Mouse (Mus musculus) hindbrain, postnatal 0 days (tissue): Measurements from ENCODE around the gene Pnpla2. TPM values are rescaled to one million over a fixed set of nuclear protein-coding genes. Genes with fewer than 3 reads are reported as not detected.

Experiments
- ATAC-seq: fragments of 200-750 bp; cut with Nextera tagmentation; 2 replicates; pipeline ENCODE4 v1.8.0; 2017; ENCODE audit warnings: mild to moderate bottlenecking, moderate TSS enrichment, moderate library complexity
- DNase-seq: peaks from one replicate; pipeline ENCODE4 v3.0.0-alpha.2; 2015; ENCODE audit warnings: low spot score
- H3K27ac ChIP-seq: fragments of 300-500 bp; sonication (generic); 2 replicates; pipeline ENCODE4 v1.5.1; 2014; ENCODE audit warnings: mild to moderate bottlenecking
- H3K27me3 ChIP-seq: fragments of 300-500 bp; sonication (generic); 2 replicates; pipeline ENCODE4 v1.6.1; 2014; ENCODE audit warnings: low read length, mixed read lengths; ENCODE audit not compliant: insufficient read depth
- H3K36me3 ChIP-seq: fragments of 300-500 bp; sonication (generic); 2 replicates; pipeline ENCODE4 v1.6.1; 2014; ENCODE audit warnings: low read length, mixed read lengths; ENCODE audit not compliant: insufficient read depth
- H3K4me1 ChIP-seq: fragments of 300-500 bp; sonication (generic); 2 replicates; pipeline ENCODE4 v1.6.1; 2014; ENCODE audit warnings: antibody characterized with exemption, low read length, mixed read lengths; ENCODE audit not compliant: insufficient read depth
- H3K4me2 ChIP-seq: fragments of 300-500 bp; sonication (generic); 2 replicates; pipeline ENCODE4 v1.6.1; 2014; ENCODE audit warnings: low read depth, mild to moderate bottlenecking, low read length, moderate library complexity, mixed read lengths
- H3K4me3 ChIP-seq: fragments of 300-500 bp; sonication (generic); 2 replicates; pipeline ENCODE4 v1.5.1; 2014; ENCODE audit warnings: low read length
- H3K9ac ChIP-seq: fragments of 300-500 bp; sonication (generic); replicated peaks from 2 replicates; pipeline ENCODE4 v1.6.1; 2014; ENCODE audit warnings: mild to moderate bottlenecking, low read length, moderate library complexity, mixed read lengths
- H3K9me3 ChIP-seq: fragments of 300-500 bp; sonication (generic); 2 replicates; pipeline ENCODE4 v1.6.1; 2016; ENCODE audit warnings: low read length, mixed read lengths
- CTCF ChIP-seq: IDR thresholded peaks from 2 replicates; pipeline ENCODE4 v1.5.1; 2016; ENCODE audit warnings: antibody characterized with exemption, control low read depth, low read depth
- WGBS: fragments of 180-500 bp; shearing (Covaris S2); extraction: QIAGEN DNeasy Blood & Tissue Kit; methylation state at CpG from one replicate; pipeline ENCODE4 v1.1.7; 2014; 5-methylcytosine and 5-hydroxymethylcytosine counted together
- polyA plus RNA-seq: library from polyadenylated mRNA; unstranded; fragments of >200 nt; fragmentation: Nextera tagmentation; extraction: Ambion mirVana; gene quantifications from 2 replicates; pipeline ENCODE4 v1.2.1, GENCODE M21; 2015
- total RNA-seq: library from RNA; depleted of rRNA; stranded (reverse); fragments of >200 nt; gene quantifications from 2 replicates; pipeline ENCODE4 v1.2.3, GENCODE M21; 2014

Gene Pnpla2
- total and polyA plus RNA-seq, 2 experiments from 2014 or later: 8.5 to 22.4 TPM

DNA sequence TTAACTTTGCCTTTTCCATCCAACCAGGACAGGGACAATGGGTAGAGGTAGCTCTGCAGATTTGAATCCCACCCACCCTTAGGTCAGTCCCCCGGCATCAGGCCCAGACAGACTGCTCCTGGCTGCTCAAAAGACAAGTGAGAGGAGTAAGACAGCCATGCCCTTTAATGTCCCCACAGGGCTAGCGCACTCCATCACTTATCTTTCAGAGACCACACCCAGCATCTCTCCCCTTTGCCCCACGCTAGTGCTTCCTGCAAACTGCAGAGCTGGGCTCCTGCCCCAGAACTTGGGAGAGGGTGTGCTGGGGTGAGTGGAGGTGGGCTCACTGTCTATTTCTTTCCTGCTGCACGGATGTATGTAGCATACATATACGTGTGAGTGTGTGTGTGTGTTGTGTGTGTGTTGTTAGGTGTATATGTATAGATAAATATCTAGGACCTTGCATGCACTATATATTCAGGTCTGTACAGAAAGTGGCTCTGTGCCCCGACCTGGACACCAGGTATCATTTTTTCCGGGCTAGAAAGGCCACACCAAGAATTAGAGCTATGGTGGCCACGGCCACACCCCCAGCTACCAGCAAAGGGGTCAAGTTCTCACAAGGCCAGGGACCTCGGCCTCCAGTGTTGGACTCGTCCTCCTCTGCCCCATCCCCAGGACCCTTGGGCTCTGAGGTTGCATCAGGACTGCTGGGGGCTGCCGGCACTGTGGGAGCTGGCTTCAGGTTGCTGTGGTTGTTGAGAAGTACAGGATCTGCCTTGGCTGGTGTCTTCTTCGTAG lies 27.9 kb upstream of the Pnpla2 start:
- Histone ChIP-seq H3K4me2 (no peak overlapping the region), H3K9ac (no peak overlapping the region), H3K36me3 (peaks cover 14% of the 10 kb centered on the region; the same call in 1 of the 2 replicates), H3K4me1 (no peaks in the 10 kb centered on the region), H3K9me3 (no peaks in the 10 kb centered on the region), H3K27me3 (no peaks in the 10 kb centered on the region), H3K4me3 (no peak overlapping the region), H3K27ac (no peak overlapping the region)
- 87% methylated on average over 12 of the region's 12 CpGs for WGBS
- DNase-seq: no peak
- no peak for ATAC-seq
- TF ChIP-seq CTCF: no peak

DNA sequence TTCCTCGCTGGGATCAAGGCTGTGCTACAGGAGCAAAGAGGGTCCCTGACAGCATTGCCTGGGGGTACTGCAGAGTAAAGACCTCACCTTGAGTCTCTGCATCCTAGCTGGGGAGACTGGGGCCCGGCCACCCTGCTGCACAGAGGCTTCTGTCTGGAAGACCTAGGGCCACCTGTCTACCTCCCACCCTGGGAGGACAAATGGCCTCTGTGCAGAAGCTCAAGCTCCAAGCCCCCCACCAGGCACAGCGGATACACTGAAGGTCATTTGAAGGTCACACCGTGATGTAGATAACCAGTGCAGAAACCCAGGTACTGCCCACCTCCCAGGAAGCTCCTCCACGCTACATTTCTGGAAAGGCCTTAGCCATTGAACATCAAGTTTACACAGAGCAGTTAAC lies 26.3 kb upstream of the Pnpla2 start:
- no peaks in the 10 kb centered on the region for H3K9me3 ChIP-seq
- peak overlapping the region; percentile 88 for H3K27ac ChIP-seq
- H3K36me3 ChIP-seq: peaks cover 16% of the 10 kb centered on the region; the same call in 1 of the 2 replicates
- DNase-seq: peak; percentile 28
- H3K4me1 ChIP-seq: peaks cover 8% of the 10 kb centered on the region; the same call in 1 of the 2 replicates
- 53% methylated on average over 5 of the region's 5 CpGs for WGBS
- peak overlapping the region; percentile 72 for H3K9ac ChIP-seq
- TF ChIP-seq CTCF: no peak
- ATAC-seq: no peak; the same call in 1 of the 2 replicates
- H3K4me2 ChIP-seq: peak overlapping the region; percentile 66
- H3K27me3 ChIP-seq: no peaks in the 10 kb centered on the region
- H3K4me3 ChIP-seq: peak overlapping the region; percentile 46

- TF ChIP-seq CTCF: peak; percentile 16; the same call in 1 of the 2 replicates
- DNase-seq (peak; percentile 90), ATAC-seq (peak; percentile 80)
- H3K27me3 ChIP-seq: no peaks in the 10 kb centered on the region
- H3K4me3 ChIP-seq: peak within 1 kb of the TSS; percentile 46
- peaks cover 11% of the 10 kb centered on the region; the same call in 1 of the 2 replicates for H3K4me1 ChIP-seq
- H3K9ac ChIP-seq: peak within 1 kb of the TSS; percentile 72
- H3K36me3 ChIP-seq: peaks cover 16% of the 10 kb centered on the region; the same call in 1 of the 2 replicates
- H3K9me3 ChIP-seq: no peaks in the 10 kb centered on the region
- H3K4me2 ChIP-seq: peak within 1 kb of the TSS; percentile 66
- WGBS: 2% methylated on average over 19 of the region's 19 CpGs
- H3K27ac ChIP-seq: peak within 1 kb of the TSS; percentile 88
These were observed 25.7 kb upstream of the Pnpla2 start, which contains the start of gene Cend1 for GRCm38 (mm10) chr7:141429310-141429709. Gene Cend1 (minus strand): TSS chr7:141429491.

DNA sequence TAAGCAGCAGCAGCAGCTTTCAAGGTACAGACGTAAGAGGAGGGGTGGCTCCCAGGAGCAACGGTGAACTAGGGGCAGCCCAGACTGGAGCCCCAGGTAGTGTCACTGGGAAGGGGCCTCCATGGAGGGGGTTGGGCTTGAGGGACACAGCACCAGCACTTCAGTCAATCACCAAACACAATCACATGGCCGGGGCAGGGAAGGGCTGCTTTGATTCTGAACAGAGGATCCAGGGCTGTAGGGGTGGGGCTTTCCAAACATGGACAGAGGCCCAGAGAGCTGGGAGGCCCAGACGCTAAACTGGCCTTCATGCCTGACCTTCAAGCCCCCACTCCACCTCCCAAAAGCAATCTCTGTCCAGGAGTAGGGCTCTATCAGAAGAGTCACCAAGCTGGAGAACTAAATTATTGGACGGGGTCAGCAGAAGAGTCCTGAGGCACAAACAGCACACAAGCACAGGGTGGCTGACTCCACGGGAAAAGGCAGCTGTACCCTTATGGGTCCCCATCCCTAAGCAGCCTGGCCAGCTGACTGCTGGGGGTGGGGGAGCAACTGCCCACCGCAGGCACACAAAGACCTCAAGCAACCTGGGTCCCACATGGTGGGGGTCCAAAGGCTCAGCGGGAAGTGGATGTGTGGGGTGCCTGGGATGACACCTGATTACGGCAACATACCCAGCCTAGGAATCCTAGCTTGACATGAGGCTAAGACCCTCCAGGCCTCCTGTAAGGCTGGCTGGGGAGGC lies 25.0 kb upstream of the Pnpla2 start:
- DNase-seq (no peak), ATAC-seq (no peak)
- no peak for TF ChIP-seq CTCF
- 57% methylated on average over 9 of the region's 9 CpGs for WGBS
- H3K4me3 ChIP-seq: no peak overlapping the region; the same call in 1 of the 2 replicates
- no peak overlapping the region for H3K9ac ChIP-seq
- H3K27me3 ChIP-seq: no peaks in the 10 kb centered on the region
- no peaks in the 10 kb centered on the region for H3K9me3 ChIP-seq
- peak overlapping the region; percentile 88 for H3K27ac ChIP-seq
- peak overlapping the region; percentile 66 for H3K4me2 ChIP-seq
- peaks cover 15% of the 10 kb centered on the region; the same call in 1 of the 2 replicates for H3K4me1 ChIP-seq
- peaks cover 16% of the 10 kb centered on the region; the same call in 1 of the 2 replicates for H3K36me3 ChIP-seq

- DNase-seq: no peak
- 98% methylated on average over 9 of the region's 9 CpGs for WGBS
- no peak overlapping the region for H3K4me2 ChIP-seq
- TF ChIP-seq CTCF: no peak
- no peak for ATAC-seq
- no peaks in the 10 kb centered on the region for H3K27me3 ChIP-seq
- peaks cover 20% of the 10 kb centered on the region for H3K4me1 ChIP-seq
- no peaks in the 10 kb centered on the region for H3K9me3 ChIP-seq
- H3K27ac ChIP-seq: no peak overlapping the region
- H3K9ac ChIP-seq: no peak overlapping the region
- H3K4me3 ChIP-seq: no peak overlapping the region
- H3K36me3 ChIP-seq: peaks cover 16% of the 10 kb centered on the region; the same call in 1 of the 2 replicates
These were observed 24.3 kb upstream of the Pnpla2 start for GRCm38 (mm10) chr7:141430585-141431240.

- no peak overlapping the region for H3K27ac ChIP-seq
- H3K4me2 ChIP-seq: no peak overlapping the region
- ATAC-seq (no peak), DNase-seq (no peak)
- TF ChIP-seq CTCF: no peak
- 89% methylated on average over 19 of the region's 19 CpGs for WGBS
- no peak overlapping the region for H3K4me3 ChIP-seq
- H3K9me3 ChIP-seq: no peaks in the 10 kb centered on the region
- no peaks in the 10 kb centered on the region for H3K27me3 ChIP-seq
- no peak overlapping the region for H3K9ac ChIP-seq
- peaks cover 25% of the 10 kb centered on the region for H3K4me1 ChIP-seq
- peaks cover 16% of the 10 kb centered on the region; the same call in 1 of the 2 replicates for H3K36me3 ChIP-seq
These were observed 23.4 kb upstream of the Pnpla2 start for GRCm38 (mm10) chr7:141431434-141432185.
